Mouse (Mus musculus) cerebellum, adult 11-12 months (tissue): ENCODE measurements at regions not wholly inside any gene's neighbourhood (a gene's known extent, or its start where the extent isn't known, plus 50 kb on each side); places are given as distances from the start of the nearest gene placed in this dataset.

Experiments used
- DNase-seq: peaks from one replicate; pipeline ENCODE4 v3.0.0; 2022

DNA sequence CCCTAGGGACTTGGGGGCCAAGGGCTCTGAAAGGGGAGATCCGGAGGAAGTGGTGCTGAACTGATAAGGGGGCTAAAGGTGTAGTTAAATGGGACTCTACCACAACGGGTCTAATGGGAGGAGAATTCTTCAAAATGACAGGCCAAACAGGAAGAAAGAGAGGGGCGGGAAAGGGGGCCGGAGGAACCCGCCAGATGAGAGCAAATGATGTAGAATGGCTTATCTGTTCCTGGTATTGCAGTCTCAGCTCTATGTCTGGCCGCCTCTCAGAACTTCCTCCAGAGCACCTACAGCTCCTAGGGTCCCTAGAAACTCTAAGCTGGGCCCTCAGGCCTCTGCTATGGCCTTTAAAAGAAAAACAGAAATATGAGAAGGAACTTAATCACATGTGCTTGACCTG lies 306.8 kb downstream of the Phkb start:
- DNase-seq = no peak

DNA sequence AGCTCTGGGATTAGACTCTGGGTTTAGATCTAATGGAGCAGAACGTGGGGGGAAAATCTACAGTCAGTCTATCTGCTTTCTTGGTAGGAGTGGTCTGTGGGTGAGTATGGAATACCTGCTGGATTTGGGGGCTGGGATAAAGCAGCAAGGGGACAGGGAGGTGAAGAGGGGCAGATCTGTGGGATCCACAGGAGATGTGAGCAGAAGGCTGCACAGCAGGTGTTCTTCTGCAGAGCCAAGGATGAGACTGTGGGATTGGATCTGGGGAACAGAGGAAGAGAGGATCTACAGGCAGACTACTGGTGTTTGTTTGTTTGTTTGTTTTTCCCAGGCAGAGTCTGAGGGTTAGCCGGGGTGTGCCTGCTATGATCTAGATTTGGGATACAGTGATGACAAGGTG lies 284.5 kb downstream of the Phkb start:
- DNase-seq = peak; percentile 94

DNA sequence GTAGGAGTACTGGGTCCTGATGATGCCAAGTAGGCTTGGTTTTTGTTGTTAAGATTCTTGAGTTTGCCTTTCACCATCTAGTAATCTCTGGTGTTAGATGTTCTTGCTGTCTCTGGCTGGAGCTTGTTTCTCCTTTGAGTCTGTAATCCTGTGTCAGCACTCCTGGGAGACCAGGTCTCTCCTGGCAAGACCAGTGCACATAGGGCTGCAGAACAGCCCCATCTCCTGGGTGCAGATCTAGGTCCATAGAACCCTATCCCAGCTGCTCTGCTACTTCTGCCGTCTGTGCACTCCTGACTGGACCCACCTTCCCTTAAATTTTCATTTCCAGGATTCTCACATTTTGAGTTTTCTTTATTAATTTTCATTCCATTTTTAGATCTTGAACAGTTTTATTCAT lies 283.9 kb downstream of the Phkb start:
- DNase-seq = peak; percentile 37
